Mouse (Mus musculus): ENCODE measurements around the gene Mrpl43.

Mrpl43 gene

GRCm38 (mm10) chr19:45030111-45030510 lies 23.9 kb upstream of the Mrpl43 start:
- in situ Hi-C loops (cut with MboI, MseI), result loop anchor here in 1 of 2 experiments (10.0 kb wide), 1 partner anchor 355 kb away; no protein-coding TSS in a partner anchor

- in situ Hi-C loops (cut with MboI, MseI), result no loop called here
Observed at GRCm38 (mm10) chr19:45029571-45029970, 23.3 kb upstream of the Mrpl43 start.

- in situ Hi-C loops (cut with MboI, MseI), result no loop called here
Observed at GRCm38 (mm10) chr19:45028746-45029145, 22.5 kb upstream of the Mrpl43 start.

GRCm38 (mm10) chr19:45027848-45028247 lies 21.6 kb upstream of the Mrpl43 start:
- in situ Hi-C loops (cut with MboI, MseI), result no loop called here

GRCm38 (mm10) chr19:45026958-45027670 lies 20.9 kb upstream of the Mrpl43 start:
- in situ Hi-C loops (cut with MboI, MseI), result no loop called here

GRCm38 (mm10) chr19:45025937-45026568 lies 19.8 kb upstream of the Mrpl43 start:
- in situ Hi-C loops (cut with MboI, MseI), result no loop called here

- in situ Hi-C loops (cut with MboI, MseI), result no loop called here
Observed at GRCm38 (mm10) chr19:45024775-45025174, 18.5 kb upstream of the Mrpl43 start.

- in situ Hi-C loops (cut with MboI, MseI), result no loop called here
Observed at GRCm38 (mm10) chr19:45023993-45024392, 17.8 kb upstream of the Mrpl43 start.

- in situ Hi-C loops (cut with MboI, MseI), result no loop called here
Observed at GRCm38 (mm10) chr19:45021362-45021761, 15.1 kb upstream of the Mrpl43 start.

GRCm38 (mm10) chr19:45020348-45020747 lies 14.1 kb upstream of the Mrpl43 start:
- in situ Hi-C loops (cut with MboI, MseI), result no loop called here

GRCm38 (mm10) chr19:45018351-45018831 lies 12.1 kb upstream of the Mrpl43 start:
- in situ Hi-C loops (cut with MboI, MseI), result loop anchor here in 1 of 2 experiments (10.0 kb wide), 1 partner anchor 1234 kb away; the partner anchor contains the start of gene Abcc2

- in situ Hi-C loops (cut with MboI, MseI), result loop anchor here in 1 of 2 experiments (10.0 kb wide), 1 partner anchor 1233 kb away; the partner anchor contains the start of gene Abcc2
Observed at GRCm38 (mm10) chr19:45017909-45018308, 11.7 kb upstream of the Mrpl43 start.

GRCm38 (mm10) chr19:45017216-45017771 lies 11.1 kb upstream of the Mrpl43 start:
- in situ Hi-C loops (cut with MboI, MseI), result loop anchor here in 1 of 2 experiments (10.0 kb wide), 1 partner anchor 1232 kb away; the partner anchor contains the start of gene Abcc2

- in situ Hi-C loops (cut with MboI, MseI), result loop anchor here in 1 of 2 experiments (10.0 kb wide), 1 partner anchor 1232 kb away; the partner anchor contains the start of gene Abcc2
Observed at GRCm38 (mm10) chr19:45016341-45017215, 10.3 kb upstream of the Mrpl43 start.

- in situ Hi-C loops (cut with MboI, MseI), result loop anchor here in 1 of 2 experiments (10.0 kb wide), 1 partner anchor 1231 kb away; the partner anchor contains the start of gene Abcc2
Observed at GRCm38 (mm10) chr19:45015518-45016281, 9.5 kb upstream of the Mrpl43 start.

- in situ Hi-C loops (cut with MboI, MseI), result loop anchor here (5.0 to 10.0 kb wide), 2 partner anchors 1037 to 1230 kb away; partner anchors contain the start of gene Abcc2 (in 1 of the 2)
Observed at GRCm38 (mm10) chr19:45014981-45015402, 8.8 kb upstream of the Mrpl43 start.

GRCm38 (mm10) chr19:45014335-45014971 lies 8.2 kb upstream of the Mrpl43 start, which contains the start of gene Lzts2:
TSS of gene Lzts2 (plus strand) at chr19:45014414.
- in situ Hi-C loops (cut with MboI, MseI), result loop anchor here (5.0 to 10.0 kb wide), 2 partner anchors 1038 to 1230 kb away; partner anchors contain the start of gene Abcc2 (in 1 of the 2)

GRCm38 (mm10) chr19:45013581-45014225 lies 7.5 kb upstream of the Mrpl43 start:
- in situ Hi-C loops (cut with MboI, MseI), result loop anchor here (5.0 to 10.0 kb wide), 2 partner anchors 1039 to 1229 kb away; partner anchors contain the start of gene Abcc2 (in 1 of the 2)

GRCm38 (mm10) chr19:45012636-45013035 lies 6.4 kb upstream of the Mrpl43 start:
- in situ Hi-C loops (cut with MboI, MseI), result loop anchor here (5.0 to 10.0 kb wide), 2 partner anchors 1040 to 1228 kb away; partner anchors contain the start of gene Abcc2 (in 1 of the 2)
